18 mouse cellular contexts compared by ENCODE assay signal in genomic region chr17:27942131-27942530, GRCm38 (mm10). TPM values are rescaled to one million over a fixed set of nuclear protein-coding genes. Genes with fewer than 3 reads are reported as not detected.
A peak's percentile ranks its signal among the peaks of the same experiment; 100 is the strongest.
DNase-seq lines count a peak whose midpoint lies in the region; ATAC-seq and TF ChIP-seq lines count a peak whose summit lies in the region.
"Had no signal": no experiment of that assay in that cellular context is flagged by ENCODE, and none has a peak within 500 bp of the region (broad histone marks: within the 10 kb centered on the region; RNA-seq: fewer than 3 reads in every experiment).

No protein-coding gene starts in this region.

- no peak for TF ChIP-seq CTCF in stomach, postnatal 0 days (IDR thresholded peaks at IDR 0.05; ENCODE audit: low read depth)
- TF ChIP-seq CTCF in hindbrain, postnatal 0 days (IDR thresholded peaks at IDR 0.05; ENCODE audit: low read depth), result no peak

- no peaks in the 10 kb centered on the region for H3K27me3 ChIP-seq in lung, embryonic 15.5 days
- H3K27me3 ChIP-seq in limb, embryonic 12.5 days, result no peaks in the 10 kb centered on the region
- no peaks in the 10 kb centered on the region for H3K27me3 ChIP-seq in stomach, postnatal 0 days (ENCODE audit: control insufficient read depth, insufficient read depth, low read length)
- H3K27me3 ChIP-seq in hindbrain, postnatal 0 days (ENCODE audit: insufficient read depth, low read length), result no peaks in the 10 kb centered on the region
- H3K27me3 ChIP-seq: embryonic facial prominence, embryonic 12.5 days; forebrain, embryonic 12.5 days; heart, embryonic 13.5 days; hindbrain, embryonic 15.5 days; Patski had no signal

- H3K9me3 ChIP-seq in lung, embryonic 15.5 days, result no peaks in the 10 kb centered on the region
- H3K9me3 ChIP-seq in limb, embryonic 12.5 days, result no peaks in the 10 kb centered on the region
- H3K9me3 ChIP-seq in stomach, postnatal 0 days (ENCODE audit: control insufficient read depth, low read length), result no peaks in the 10 kb centered on the region
- no peaks in the 10 kb centered on the region for H3K9me3 ChIP-seq in hindbrain, postnatal 0 days (ENCODE audit: low read length)
- H3K9me3 ChIP-seq: embryonic facial prominence, embryonic 12.5 days; forebrain, embryonic 12.5 days; heart, embryonic 13.5 days; hindbrain, embryonic 15.5 days had no signal

- ATAC-seq in lung, embryonic 15.5 days (ENCODE audit: borderline replicate concordance, extremely low read depth, low FRiP score, low TSS enrichment), result no peak
- no peak for ATAC-seq in limb, embryonic 12.5 days (ENCODE audit: insufficient number of reproducible peaks, insufficient read depth, low FRiP score, low TSS enrichment, low read depth)
- ATAC-seq in stomach, postnatal 0 days (ENCODE audit: low FRiP score, low TSS enrichment), result no peak
- no peak for ATAC-seq in hindbrain, postnatal 0 days
- ATAC-seq: forebrain, embryonic 16.5 days; inflammation-experienced regulatory T-cells, adult 6 months; intestine, postnatal 0 days; Patski had no signal

- no peak overlapping the region for H3K9ac ChIP-seq in lung, embryonic 15.5 days
- no peak overlapping the region for H3K9ac ChIP-seq in limb, embryonic 12.5 days (replicated peaks)
- H3K9ac ChIP-seq in stomach, postnatal 0 days (ENCODE audit: low read length), result no peak overlapping the region
- H3K9ac ChIP-seq in hindbrain, postnatal 0 days (replicated peaks; ENCODE audit: low read length), result no peak overlapping the region
- H3K9ac ChIP-seq: embryonic facial prominence, embryonic 12.5 days; forebrain, embryonic 12.5 days; heart, embryonic 13.5 days; hindbrain, embryonic 15.5 days had no signal

- peaks cover 77% of the 10 kb centered on the region for H3K4me1 ChIP-seq in lung, embryonic 15.5 days
- H3K4me1 ChIP-seq in limb, embryonic 12.5 days (replicated peaks), result peaks cover 71% of the 10 kb centered on the region
- peaks cover 10% of the 10 kb centered on the region for H3K4me1 ChIP-seq in stomach, postnatal 0 days (replicated peaks; ENCODE audit: control insufficient read depth, insufficient read depth)
- peaks cover 31% of the 10 kb centered on the region for H3K4me1 ChIP-seq in hindbrain, postnatal 0 days (ENCODE audit: insufficient read depth, low read length)

- 0 out of 2 replicates have a peak overlapping the region, but pooled peaks have one; percentile 86 for H3K27ac ChIP-seq in lung, embryonic 15.5 days
- H3K27ac ChIP-seq in limb, embryonic 12.5 days, result 0 out of 2 replicates have a peak overlapping the region, but pooled peaks have one; percentile 47
- H3K27ac ChIP-seq in stomach, postnatal 0 days (replicated peaks), result 0 out of 2 replicates have a peak overlapping the region, but pooled peaks have one; percentile 4
- no peak overlapping the region for H3K27ac ChIP-seq in hindbrain, postnatal 0 days
- H3K27ac ChIP-seq: embryonic facial prominence, embryonic 12.5 days; forebrain, embryonic 12.5 days; hindbrain, embryonic 15.5 days had no signal

- WGBS in lung, embryonic 15.5 days, result 86% methylated on average over 4 of the region's 4 CpGs
- 91% methylated on average over 4 of the region's 4 CpGs for WGBS in limb, embryonic 12.5 days
- 85% methylated on average over 4 of the region's 4 CpGs for WGBS in stomach, postnatal 0 days
- WGBS in hindbrain, postnatal 0 days, result 89% methylated on average over 4 of the region's 4 CpGs

- no peak for DNase-seq in lung, adult 18-20 months
- peak; percentile 23 for DNase-seq in R1 (ENCODE audit: low read depth, low spot score)
- DNase-seq in stomach, postnatal 0 days (ENCODE audit: low spot score), result no peak
- DNase-seq in testis, postnatal 10 days (ENCODE audit: low spot score), result no peak
- DNase-seq in hindbrain, postnatal 0 days (ENCODE audit: low spot score), result no peak
- DNase-seq: adrenal gland, postnatal 10 days; gastrocnemius, postnatal 10 days; heart, postnatal 36 days had no signal

- TF ChIP-seq EP300 in stomach, postnatal 0 days (optimal IDR thresholded peaks at IDR 0.05), result no peak

- H3K4me3 ChIP-seq in lung, embryonic 15.5 days, result no peak overlapping the region
- H3K4me3 ChIP-seq in limb, embryonic 12.5 days (replicated peaks), result no peak overlapping the region
- no peak overlapping the region for H3K4me3 ChIP-seq in stomach, postnatal 0 days (ENCODE audit: low read depth, low read length)
- no peak overlapping the region for H3K4me3 ChIP-seq in hindbrain, postnatal 0 days (ENCODE audit: low read length)
- H3K4me3 ChIP-seq: embryonic facial prominence, embryonic 12.5 days; forebrain, embryonic 12.5 days; heart, embryonic 13.5 days; hindbrain, embryonic 15.5 days had no signal

- H3K4me2 ChIP-seq in lung, embryonic 15.5 days, result no peak overlapping the region
- no peak overlapping the region for H3K4me2 ChIP-seq in limb, embryonic 12.5 days
- H3K4me2 ChIP-seq in stomach, postnatal 0 days (replicated peaks; ENCODE audit: low read depth), result no peak overlapping the region
- H3K4me2 ChIP-seq in hindbrain, postnatal 0 days (ENCODE audit: low read depth, low read length), result no peak overlapping the region
- H3K4me2 ChIP-seq: embryonic facial prominence, embryonic 12.5 days; forebrain, embryonic 12.5 days; heart, embryonic 13.5 days; hindbrain, embryonic 15.5 days had no signal

- no peaks in the 10 kb centered on the region for H3K36me3 ChIP-seq in lung, embryonic 15.5 days
- no peaks in the 10 kb centered on the region for H3K36me3 ChIP-seq in limb, embryonic 12.5 days
- no peaks in the 10 kb centered on the region for H3K36me3 ChIP-seq in stomach, postnatal 0 days (ENCODE audit: control insufficient read depth, insufficient read depth, low read length)
- H3K36me3 ChIP-seq in hindbrain, postnatal 0 days (ENCODE audit: insufficient read depth, low read length), result no peaks in the 10 kb centered on the region
- H3K36me3 ChIP-seq: embryonic facial prominence, embryonic 12.5 days; forebrain, embryonic 12.5 days; heart, embryonic 13.5 days; hindbrain, embryonic 15.5 days had no signal

RNA-seq across cellular contexts. Expression of gene Taf11, which starts 32.5 kb away (rescaled TPM):
- polyA plus RNA-seq in lung, embryonic 15.5 days (2015; fragmentation: Nextera tagmentation; extraction: Ambion mirVana), result 68.6 and 73.5 TPM in 2 replicates
- polyA plus RNA-seq in limb, embryonic 12.5 days (2016; fragmentation: Nextera tagmentation; extraction: Ambion mirVana), result 101 and 115 TPM in 2 replicates
- 33.4 and 34.0 TPM in 2 replicates for polyA plus RNA-seq in stomach, postnatal 0 days (2015; fragmentation: Nextera tagmentation; extraction: Ambion mirVana)
- 7.7 and 15.3 TPM in 2 replicates for total RNA-seq in hindbrain, postnatal 0 days (2014; rRNA removed)
- 54.6 and 62.0 TPM in 2 replicates for polyA plus RNA-seq in hindbrain, postnatal 0 days (2015; fragmentation: Nextera tagmentation; extraction: Ambion mirVana)

RNA-seq across cellular contexts. Expression of gene Anks1, which starts 33.0 kb away (rescaled TPM):
- 17.1 and 19.3 TPM in 2 replicates for polyA plus RNA-seq in lung, embryonic 15.5 days (2015; fragmentation: Nextera tagmentation; extraction: Ambion mirVana)
- polyA plus RNA-seq in limb, embryonic 12.5 days (2016; fragmentation: Nextera tagmentation; extraction: Ambion mirVana), result 19.0 and 21.8 TPM in 2 replicates
- polyA plus RNA-seq in stomach, postnatal 0 days (2015; fragmentation: Nextera tagmentation; extraction: Ambion mirVana), result 7.8 and 8.3 TPM in 2 replicates
- 102 and 114 TPM in 2 replicates for total RNA-seq in hindbrain, postnatal 0 days (2014; rRNA removed)
- 35.0 and 35.8 TPM in 2 replicates for polyA plus RNA-seq in hindbrain, postnatal 0 days (2015; fragmentation: Nextera tagmentation; extraction: Ambion mirVana)
